Mouse (Mus musculus) B cell, adult 67 days (primary cell): Measurements from ENCODE around the gene Unc93a2. TPM values are rescaled to one million over a fixed set of nuclear protein-coding genes. Genes with fewer than 3 reads are reported as not detected.

Experiments used
- total RNA-seq, 2 experiments: library from RNA; stranded (reverse); gene quantifications; 4 replicates each; pipeline ENCODE4 v1.2.4; 2023

Gene Unc93a2
- under 1 TPM in 1 of 2 experiments, not detected in 1; 0.29 TPM for total RNA-seq

DNA sequence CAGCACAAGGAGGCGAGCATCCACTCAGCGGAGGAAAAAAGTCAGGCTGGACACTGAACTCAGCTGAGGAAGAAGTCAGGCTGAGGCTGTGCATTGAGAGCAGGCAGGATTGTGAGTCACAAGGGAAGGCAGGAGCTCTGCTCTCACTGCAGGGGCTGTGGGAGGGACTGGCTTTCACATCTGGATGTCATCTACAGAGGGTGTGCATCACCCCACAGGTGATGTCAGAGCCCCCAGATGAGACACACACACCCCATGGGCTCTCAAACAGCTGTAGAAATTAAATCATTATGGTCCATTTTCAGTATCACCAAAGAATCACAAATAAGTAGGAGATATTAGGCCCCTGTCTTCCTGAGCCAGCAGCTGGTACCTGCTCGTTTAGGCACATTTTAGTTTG lies at the start of gene Unc93a2:
Unc93a2 (minus strand) TSS at position 101 of the 400 bp plus-strand sequence.

DNA sequence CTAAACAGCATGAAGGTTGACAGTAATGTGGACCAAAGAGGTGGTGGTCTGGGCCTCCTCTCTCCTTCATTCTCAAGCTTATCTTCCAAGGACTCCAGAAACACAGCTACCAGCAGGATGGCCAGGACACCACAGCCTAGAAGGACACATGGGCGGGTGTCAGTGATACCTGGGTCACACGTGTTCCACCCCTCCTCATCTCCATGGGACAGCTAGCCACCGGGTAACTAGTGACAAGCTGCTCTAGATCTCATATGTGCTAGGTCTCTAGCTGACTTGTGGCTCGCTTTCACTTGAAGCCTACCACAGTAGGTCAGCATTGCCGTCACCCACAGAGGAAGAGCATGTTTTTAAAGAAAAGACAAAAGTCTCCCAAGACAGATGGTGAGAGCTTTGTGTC lies 13.4 kb downstream of the Unc93a2 start, which contains the start of gene Gm49630:
Gm49630 (minus strand) TSS at position 101 of the 400 bp plus-strand sequence.

DNA sequence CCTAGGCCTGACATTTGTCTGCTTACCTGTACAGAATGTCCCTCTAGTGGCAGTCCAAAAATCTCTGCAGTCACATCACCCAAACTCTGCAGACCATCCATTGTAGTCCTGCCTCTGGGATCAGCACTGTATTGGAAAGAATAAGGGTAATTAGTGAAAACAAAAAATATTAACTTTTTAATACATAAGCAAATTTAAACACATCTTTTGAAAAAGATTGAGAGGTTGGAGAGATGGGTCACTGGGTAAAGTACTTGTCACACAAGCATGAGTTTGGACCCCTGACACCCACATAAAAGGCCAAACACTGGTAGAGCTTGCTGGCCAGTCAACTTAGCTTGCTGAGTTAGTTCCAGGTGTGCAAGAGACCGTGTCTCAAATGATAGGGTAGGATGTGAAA lies 32.7 kb downstream of the Unc93a2 start, which contains the start of gene Ttll2:
Ttll2 (minus strand) TSS at position 101 of the 400 bp plus-strand sequence.

DNA sequence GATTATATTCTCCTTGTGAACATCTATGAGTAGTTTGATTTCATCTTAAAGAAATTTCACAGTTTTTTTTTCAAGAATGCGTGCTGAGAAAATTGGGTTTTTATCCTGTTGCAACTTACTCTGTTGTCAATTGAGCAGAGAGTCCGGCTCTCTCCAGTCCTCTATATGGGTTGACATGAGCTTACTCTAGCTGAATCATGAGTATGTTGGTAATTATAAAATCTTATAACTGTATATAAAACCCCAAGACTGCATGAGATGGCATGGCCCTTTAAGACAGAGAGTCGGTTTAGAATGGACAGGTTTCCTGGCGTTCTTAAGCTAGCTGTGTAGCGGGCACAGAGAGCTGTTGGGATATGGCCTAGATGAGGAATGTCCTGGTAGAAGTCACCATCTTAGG lies 60.9 kb downstream of the Unc93a2 start, which contains the start of gene Tcp10a:
Tcp10a (plus strand) TSS at position 301 of the 400 bp plus-strand sequence.

Other genes with a start within 250 kb of the Unc93a2 start
- gene Rps6ka2, start 215.3 kb downstream of the Unc93a2 start, total RNA-seq: 1 to 10 TPM; 2.7 to 2.8 TPM
- not detected for gene Tcp10a, start 60.8 kb downstream of the Unc93a2 start, total RNA-seq
- gene Ttll2, start 32.8 kb downstream of the Unc93a2 start, total RNA-seq: not detected
- not detected for gene Gm49630, start 13.5 kb downstream of the Unc93a2 start, total RNA-seq